Mouse (Mus musculus): ENCODE data around the gene Phox2a. TPM values are rescaled to one million over a fixed set of nuclear protein-coding genes. Genes with fewer than 3 reads are reported as not detected.

The Phox2a gene
- polyA plus RNA-seq, 1 experiment from 2014 or later = 0.26 TPM

DNA sequence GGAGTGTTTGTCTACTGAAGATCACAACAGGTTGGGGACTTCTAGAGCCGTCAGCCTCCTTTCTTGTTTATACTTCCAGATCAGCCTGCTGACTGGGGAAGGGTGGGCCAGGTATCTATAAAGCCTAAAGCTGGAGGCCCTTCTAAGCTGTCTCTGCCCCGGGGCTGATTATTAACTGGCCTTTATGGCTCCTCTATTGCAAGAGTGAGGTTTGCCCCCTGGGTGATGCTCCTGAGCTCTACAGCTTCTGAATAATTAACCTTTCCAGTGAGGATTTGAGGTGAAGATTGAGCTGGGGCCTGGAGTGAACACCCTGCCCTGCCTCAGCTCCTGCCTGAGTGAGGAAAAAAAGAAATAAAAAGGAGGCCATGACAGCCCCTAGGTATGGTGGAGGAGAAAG is 52.5 kb downstream of the Phox2a start, which contains the start of gene Folr1:
TSS of gene Folr1 (minus strand) at position 160 of the 400 bp plus-strand sequence.
- no peak within 1 kb of the TSS for H3K9ac ChIP-seq (replicated peaks)
- no peak for ATAC-seq
- no peak within 1 kb of the TSS for H3K4me2 ChIP-seq (replicated peaks)
- 0 out of 2 replicates have a peak, but pooled peaks cover 4% of the 10 kb centered on the region for H3K4me1 ChIP-seq (replicated peaks)
- no peaks in the 10 kb centered on the region for H3K9me3 ChIP-seq
- H3K36me3 ChIP-seq = no peaks in the 10 kb centered on the region
- no peaks in the 10 kb centered on the region for H3K27me3 ChIP-seq
- H3K27ac ChIP-seq = no peak within 1 kb of the TSS
- H3K4me3 ChIP-seq (replicated peaks) = no peak within 1 kb of the TSS
- 80% methylated on average over 2 of the region's 2 CpGs for WGBS

DNA sequence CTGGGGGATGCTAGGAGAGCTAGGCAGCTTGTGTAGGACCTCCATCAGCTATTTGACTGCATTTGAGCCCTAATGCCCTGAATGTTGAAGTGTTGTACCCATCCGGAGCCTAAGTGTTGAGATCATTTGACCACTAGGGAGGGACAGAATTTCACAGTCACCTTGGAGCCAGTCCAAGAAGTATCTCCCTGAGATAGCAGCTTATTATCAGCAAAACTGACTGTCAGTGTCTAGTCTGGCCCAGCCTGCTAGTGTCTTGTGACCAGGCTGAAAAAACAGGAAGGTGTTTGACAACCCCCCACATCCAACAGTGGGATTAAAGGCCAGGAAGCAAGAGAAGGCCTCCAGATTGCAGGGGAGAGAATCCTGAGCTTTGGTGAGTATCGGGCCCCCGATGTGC is 53.2 kb downstream of the Phox2a start:
- no peak for ATAC-seq
- no peaks in the 10 kb centered on the region for H3K27me3 ChIP-seq
- H3K4me3 ChIP-seq (replicated peaks) = no peak overlapping the region
- H3K9me3 ChIP-seq = no peaks in the 10 kb centered on the region
- H3K4me1 ChIP-seq (replicated peaks) = 0 out of 2 replicates have a peak, but pooled peaks cover 4% of the 10 kb centered on the region
- H3K9ac ChIP-seq (replicated peaks) = no peak overlapping the region
- no peaks in the 10 kb centered on the region for H3K36me3 ChIP-seq
- no peak overlapping the region for H3K4me2 ChIP-seq (replicated peaks)
- WGBS = 95% methylated on average over 3 of the region's 3 CpGs
- H3K27ac ChIP-seq = no peak overlapping the region

Other genes starting within 250 kb of the Phox2a start
- gene Art2b, start 232.7 kb upstream of the Phox2a start, polyA plus RNA-seq (2015; fragmentation: Nextera tagmentation; extraction: Ambion mirVana) = not detected in 2 replicates
- gene Clpb, start 154.7 kb upstream of the Phox2a start, polyA plus RNA-seq (2015; fragmentation: Nextera tagmentation; extraction: Ambion mirVana) = 31.9 and 33.7 TPM in 2 replicates
- gene Inppl1, start 19.9 kb downstream of the Phox2a start, polyA plus RNA-seq (2015; fragmentation: Nextera tagmentation; extraction: Ambion mirVana) = 20.3 and 26.3 TPM in 2 replicates
- 2.2 and 3.8 TPM in 2 replicates for gene Folr2, start 38.9 kb downstream of the Phox2a start, polyA plus RNA-seq (2015; fragmentation: Nextera tagmentation; extraction: Ambion mirVana)
- gene Anapc15, start 45.4 kb downstream of the Phox2a start, polyA plus RNA-seq (2015; fragmentation: Nextera tagmentation; extraction: Ambion mirVana) = 79.0 and 92.2 TPM in 2 replicates
- gene Folr1, start 52.5 kb downstream of the Phox2a start, polyA plus RNA-seq (2015; fragmentation: Nextera tagmentation; extraction: Ambion mirVana) = 11.1 and 13.2 TPM in 2 replicates
- gene Lamtor1, start 87.6 kb downstream of the Phox2a start, polyA plus RNA-seq (2015; fragmentation: Nextera tagmentation; extraction: Ambion mirVana) = 146 and 158 TPM in 2 replicates
- 0.35 and 0.77 TPM in 2 replicates for gene Tomt, start 88.0 kb downstream of the Phox2a start, polyA plus RNA-seq (2015; fragmentation: Nextera tagmentation; extraction: Ambion mirVana)
- gene Lrrc51, start 115.6 kb downstream of the Phox2a start, polyA plus RNA-seq (2015; fragmentation: Nextera tagmentation; extraction: Ambion mirVana) = 9.6 and 10.6 TPM in 2 replicates
- 63.0 and 70.7 TPM in 2 replicates for gene Numa1, start 115.8 kb downstream of the Phox2a start, polyA plus RNA-seq (2015; fragmentation: Nextera tagmentation; extraction: Ambion mirVana)
- gene Il18bp, start 200.4 kb downstream of the Phox2a start, polyA plus RNA-seq (2015; fragmentation: Nextera tagmentation; extraction: Ambion mirVana) = 4.1 and 5.6 TPM in 2 replicates
- gene Rnf121, start 247.2 kb downstream of the Phox2a start, polyA plus RNA-seq (2015; fragmentation: Nextera tagmentation; extraction: Ambion mirVana) = 30.1 and 30.9 TPM in 2 replicates
- gene Xndc1, start 247.2 kb downstream of the Phox2a start, polyA plus RNA-seq (2015; fragmentation: Nextera tagmentation; extraction: Ambion mirVana) = 32.2 and 34.9 TPM in 2 replicates
- 1.3 and 1.5 TPM in 2 replicates for gene Xntrpc, start 247.4 kb downstream of the Phox2a start, polyA plus RNA-seq (2015; fragmentation: Nextera tagmentation; extraction: Ambion mirVana)